Mouse (Mus musculus) lung, embryonic 14.5 days (tissue): ENCODE results near the gene 1810055G02Rik. TPM values are rescaled to one million over a fixed set of nuclear protein-coding genes. Genes with fewer than 3 reads are reported as not detected.

Experiments used
- ATAC-seq: fragments of 200-750 bp; cut with Nextera tagmentation; 2 replicates; pipeline ENCODE4 v1.8.0; 2017; ENCODE audit warnings: mild to moderate bottlenecking, moderate TSS enrichment, moderate library complexity; ENCODE audit not compliant: insufficient read depth
- DNase-seq: peaks from one replicate; pipeline ENCODE4 v3.0.0-alpha.2; 2015
- H3K27ac ChIP-seq: fragments of 300-500 bp; sonication (generic); 2 replicates; pipeline ENCODE4 v1.5.1; 2014; ENCODE audit warnings: low read depth, mild to moderate bottlenecking, moderate library complexity
- H3K27me3 ChIP-seq: fragments of 300-500 bp; sonication (generic); 2 replicates; pipeline ENCODE4 v1.6.1; 2014; ENCODE audit warnings: low read length, control low read depth; ENCODE audit not compliant: insufficient read depth
- H3K36me3 ChIP-seq: fragments of 300-500 bp; sonication (generic); 2 replicates; pipeline ENCODE4 v1.6.1; 2014; ENCODE audit warnings: control low read depth; ENCODE audit not compliant: insufficient read depth
- H3K4me1 ChIP-seq: fragments of 300-500 bp; sonication (generic); 2 replicates; pipeline ENCODE4 v1.6.1; 2014; ENCODE audit warnings: antibody characterized with exemption, control low read depth; ENCODE audit not compliant: insufficient read depth
- H3K4me2 ChIP-seq: fragments of 300-500 bp; sonication (generic); 2 replicates; pipeline ENCODE4 v1.6.1; 2014; ENCODE audit warnings: mild to moderate bottlenecking
- H3K4me3 ChIP-seq: fragments of 300-500 bp; sonication (generic); 2 replicates; pipeline ENCODE4 v1.5.1; 2014; ENCODE audit warnings: low read depth, low read length
- H3K9ac ChIP-seq: fragments of 300-500 bp; sonication (generic); 2 replicates; pipeline ENCODE4 v1.6.1; 2014
- H3K9me3 ChIP-seq: fragments of 300-500 bp; sonication (generic); 2 replicates; pipeline ENCODE4 v1.6.1; 2016; ENCODE audit warnings: low read depth, low read length, control low read depth
- CTCF ChIP-seq: IDR thresholded peaks from 2 replicates; pipeline ENCODE4 v1.5.1; 2016; ENCODE audit warnings: antibody characterized with exemption, low read depth
- WGBS: fragments of 180-500 bp; shearing (Covaris S2); extraction: QIAGEN DNeasy Blood & Tissue Kit; methylation state at CpG from one replicate; pipeline ENCODE4 v1.1.7; 2014; 5-methylcytosine and 5-hydroxymethylcytosine counted together
- polyA plus RNA-seq: library from polyadenylated mRNA; unstranded; fragments of >200 nt; fragmentation: Nextera tagmentation; extraction: Ambion mirVana; gene quantifications from 2 replicates; pipeline ENCODE4 v1.2.1, GENCODE M21; 2014

1810055G02Rik gene
- polyA plus RNA-seq, 1 experiment from 2014 or later: 40.3 TPM

- Histone ChIP-seq H3K4me1 (no peaks in the 10 kb centered on the region), H3K9ac (no peak overlapping the region), H3K36me3 (no peaks in the 10 kb centered on the region), H3K4me3 (no peak overlapping the region), H3K27ac (no peak overlapping the region), H3K4me2 (no peak overlapping the region), H3K9me3 (no peaks in the 10 kb centered on the region), H3K27me3 (no peaks in the 10 kb centered on the region)
- no peak for TF ChIP-seq CTCF
- ATAC-seq: no peak
- DNase-seq: no peak
- 44% methylated on average over 1 of the region's 1 CpGs for WGBS
Measured at GRCm38 (mm10) chr19:3757861-3758260, 49.8 kb downstream of the 1810055G02Rik start.

GRCm38 (mm10) chr19:3765221-3765820, 57.2 kb downstream of the 1810055G02Rik start:
- Histone ChIP-seq H3K4me2 (no peak overlapping the region), H3K4me1 (peaks cover 10% of the 10 kb centered on the region; the same call in 1 of the 2 replicates), H3K27ac (no peak overlapping the region), H3K9ac (no peak overlapping the region), H3K9me3 (no peaks in the 10 kb centered on the region), H3K4me3 (no peak overlapping the region), H3K36me3 (peaks cover 4% of the 10 kb centered on the region; the same call in 1 of the 2 replicates), H3K27me3 (no peaks in the 10 kb centered on the region)
- 84% methylated on average over 4 of the region's 4 CpGs for WGBS
- TF ChIP-seq CTCF: no peak
- ATAC-seq: no peak
- no peak for DNase-seq

GRCm38 (mm10) chr19:3766378-3766777, 58.3 kb downstream of the 1810055G02Rik start:
- ATAC-seq: no peak
- peak overlapping the region; percentile 98; the same call in 1 of the 2 replicates for H3K4me3 ChIP-seq
- WGBS: 80% methylated on average over 5 of the region's 5 CpGs
- H3K9me3 ChIP-seq: no peaks in the 10 kb centered on the region
- no peaks in the 10 kb centered on the region for H3K27me3 ChIP-seq
- DNase-seq: no peak
- peaks cover 4% of the 10 kb centered on the region; the same call in 1 of the 2 replicates for H3K36me3 ChIP-seq
- peak overlapping the region; percentile 92 for H3K4me2 ChIP-seq
- H3K9ac ChIP-seq: no peak overlapping the region
- H3K4me1 ChIP-seq: peaks cover 10% of the 10 kb centered on the region; the same call in 1 of the 2 replicates
- TF ChIP-seq CTCF: no peak
- H3K27ac ChIP-seq: no peak overlapping the region

DNA sequence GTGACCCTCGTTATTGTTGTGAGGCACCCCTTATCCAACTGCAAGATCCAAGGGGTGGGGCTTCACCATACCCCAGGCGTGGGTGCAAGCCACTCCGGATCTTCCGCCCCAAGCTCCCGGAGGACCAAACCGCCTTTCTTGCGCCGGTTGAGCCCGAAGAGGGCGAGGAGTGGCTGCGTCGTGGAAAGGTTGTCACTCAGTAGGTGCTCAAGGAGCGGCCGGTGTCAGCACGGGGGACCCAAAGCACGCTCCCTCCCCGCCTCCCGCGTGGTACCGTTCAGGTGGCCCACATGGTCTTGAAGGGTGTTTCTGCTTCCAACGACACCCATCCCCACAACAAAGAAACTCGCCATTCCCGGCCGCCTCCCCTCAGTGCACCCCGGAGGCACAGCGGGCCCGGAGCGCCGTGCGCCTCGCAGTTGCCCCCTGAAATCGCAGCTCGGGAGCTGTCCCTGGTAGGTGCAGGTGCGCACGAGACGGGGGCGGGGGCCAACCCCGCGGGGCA, 59.2 kb downstream of the 1810055G02Rik start, which contains the start of gene Kmt5b:
Kmt5b (plus strand) TSS at position 146 of the 505 bp plus-strand sequence.
- ATAC-seq (peak; percentile 42), DNase-seq (peak; percentile 65)
- H3K4me1 ChIP-seq: peaks cover 10% of the 10 kb centered on the region; the same call in 1 of the 2 replicates
- peak within 1 kb of the TSS; percentile 100 for H3K9ac ChIP-seq
- no peak for TF ChIP-seq CTCF
- H3K9me3 ChIP-seq: no peaks in the 10 kb centered on the region
- peak within 1 kb of the TSS; percentile 92 for H3K4me2 ChIP-seq
- no peaks in the 10 kb centered on the region for H3K27me3 ChIP-seq
- peaks cover 6% of the 10 kb centered on the region; the same call in 1 of the 2 replicates for H3K36me3 ChIP-seq
- H3K4me3 ChIP-seq: peak within 1 kb of the TSS; percentile 98
- under 1% methylated on average over 39 of the region's 39 CpGs for WGBS
- peak within 1 kb of the TSS; percentile 100 for H3K27ac ChIP-seq

Other genes with a start within 250 kb of the 1810055G02Rik start
- 71.3 and 74.6 TPM in 2 replicates for gene Ppp6r3, start 132.5 kb upstream of the 1810055G02Rik start, polyA plus RNA-seq
- gene Lrp5, start 21.7 kb upstream of the 1810055G02Rik start, polyA plus RNA-seq: 9.3 and 11.4 TPM in 2 replicates
- 33.3 and 34.3 TPM in 2 replicates for gene Kmt5b, start 59.1 kb downstream of the 1810055G02Rik start, polyA plus RNA-seq
- gene Chka, start 143.5 kb downstream of the 1810055G02Rik start, polyA plus RNA-seq: 54.0 and 63.0 TPM in 2 replicates
- gene Tcirg1, start 198.8 kb downstream of the 1810055G02Rik start, polyA plus RNA-seq: 31.7 and 36.0 TPM in 2 replicates
- 326 and 335 TPM in 2 replicates for gene Ndufs8, start 204.5 kb downstream of the 1810055G02Rik start, polyA plus RNA-seq
- gene Aldh3b1, start 221.5 kb downstream of the 1810055G02Rik start, polyA plus RNA-seq: 3.0 and 3.6 TPM in 2 replicates
- 13.3 and 14.8 TPM in 2 replicates for gene Unc93b1, start 226.9 kb downstream of the 1810055G02Rik start, polyA plus RNA-seq